Mouse (Mus musculus) intestine, embryonic 16.5 days (tissue): ENCODE data around the gene Il17c. TPM values are rescaled to one million over a fixed set of nuclear protein-coding genes. Genes with fewer than 3 reads are reported as not detected.

ENCODE experiments used
- ATAC-seq: fragments of 200-750 bp; cut with Nextera tagmentation; 2 replicates; pipeline ENCODE4 v1.8.0; 2017; ENCODE audit warnings: moderate TSS enrichment, moderate library complexity
- H3K27ac ChIP-seq: fragments of 300-500 bp; sonication (generic); 2 replicates; pipeline ENCODE4 v1.5.1; 2014; ENCODE audit warnings: mild to moderate bottlenecking, low read length
- H3K27me3 ChIP-seq: fragments of 300-500 bp; sonication (generic); replicated peaks from 2 replicates; pipeline ENCODE4 v1.6.1; 2014; ENCODE audit warnings: low read length, control low read depth, mixed read lengths; ENCODE audit not compliant: control insufficient read depth, insufficient read depth
- H3K36me3 ChIP-seq: fragments of 300-500 bp; sonication (generic); 2 replicates; pipeline ENCODE4 v1.6.1; 2014; ENCODE audit warnings: low read length, control low read depth; ENCODE audit not compliant: control insufficient read depth, insufficient read depth
- H3K4me1 ChIP-seq: fragments of 300-500 bp; sonication (generic); 2 replicates; pipeline ENCODE4 v1.6.1; 2014; ENCODE audit warnings: low read length, control low read depth, mixed read lengths; ENCODE audit not compliant: control insufficient read depth, insufficient read depth
- H3K4me2 ChIP-seq: fragments of 300-500 bp; sonication (generic); 2 replicates; pipeline ENCODE4 v1.6.1; 2014; ENCODE audit warnings: low read depth, low read length, control low read depth
- H3K4me3 ChIP-seq: fragments of 300-500 bp; sonication (generic); 2 replicates; pipeline ENCODE4 v1.5.1; 2014; ENCODE audit warnings: mild to moderate bottlenecking, low read length
- H3K9ac ChIP-seq: fragments of 300-500 bp; sonication (generic); 2 replicates; pipeline ENCODE4 v1.6.1; 2014; ENCODE audit warnings: low read depth, low read length
- H3K9me3 ChIP-seq: fragments of 300-500 bp; sonication (generic); 2 replicates; pipeline ENCODE4 v1.6.1; 2016; ENCODE audit warnings: low read length, control low read depth; ENCODE audit not compliant: control insufficient read depth
- WGBS: fragments of 180-500 bp; shearing (Covaris S2); extraction: QIAGEN DNeasy Blood & Tissue Kit; methylation state at CpG from one replicate; pipeline ENCODE4 v1.1.7; 2014; 5-methylcytosine and 5-hydroxymethylcytosine counted together
- polyA plus RNA-seq: library from polyadenylated mRNA; unstranded; fragments of >200 nt; fragmentation: Nextera tagmentation; extraction: Ambion mirVana; gene quantifications from 2 replicates; pipeline ENCODE4 v1.2.1, GENCODE M21; 2015

The Il17c gene
- polyA plus RNA-seq, 1 experiment from 2014 or later: not detected

DNA sequence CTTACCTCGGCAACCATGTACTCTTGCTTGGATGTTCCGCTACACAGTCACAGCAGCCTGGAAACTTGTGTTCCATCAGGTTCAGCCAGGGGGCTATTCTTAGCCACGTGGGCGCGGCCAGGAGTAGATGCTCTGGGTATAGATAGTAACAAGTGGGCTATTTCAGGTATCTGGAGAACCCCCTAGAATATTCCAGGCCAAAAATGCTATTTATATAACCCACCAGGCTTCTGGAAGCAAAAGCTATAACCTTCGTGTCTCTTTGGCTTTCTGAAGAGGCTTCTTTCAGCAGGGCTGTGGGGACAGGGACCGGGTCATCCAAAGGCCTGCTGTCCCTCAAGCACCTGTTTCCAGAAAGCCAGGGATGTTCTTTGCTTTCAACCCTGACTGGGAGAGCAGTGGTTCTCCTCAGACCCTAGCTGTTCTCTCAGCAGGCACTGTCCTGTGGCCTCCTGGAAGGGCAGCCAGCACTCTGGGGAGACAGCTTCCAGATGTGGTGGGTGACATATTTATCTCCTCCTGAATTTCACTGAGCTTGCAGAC lies 29.4 kb downstream of the Il17c start:
- H3K4me3 ChIP-seq: no peak overlapping the region
- no peaks in the 10 kb centered on the region for H3K9me3 ChIP-seq
- no peak overlapping the region for H3K9ac ChIP-seq
- ATAC-seq: no peak
- H3K36me3 ChIP-seq: no peaks in the 10 kb centered on the region
- H3K4me2 ChIP-seq: no peak overlapping the region
- H3K27ac ChIP-seq: no peak overlapping the region
- WGBS: 61% methylated on average over 7 of the region's 7 CpGs
- H3K27me3 ChIP-seq: no peaks in the 10 kb centered on the region
- peaks cover 4% of the 10 kb centered on the region; the same call in 1 of the 2 replicates for H3K4me1 ChIP-seq

DNA sequence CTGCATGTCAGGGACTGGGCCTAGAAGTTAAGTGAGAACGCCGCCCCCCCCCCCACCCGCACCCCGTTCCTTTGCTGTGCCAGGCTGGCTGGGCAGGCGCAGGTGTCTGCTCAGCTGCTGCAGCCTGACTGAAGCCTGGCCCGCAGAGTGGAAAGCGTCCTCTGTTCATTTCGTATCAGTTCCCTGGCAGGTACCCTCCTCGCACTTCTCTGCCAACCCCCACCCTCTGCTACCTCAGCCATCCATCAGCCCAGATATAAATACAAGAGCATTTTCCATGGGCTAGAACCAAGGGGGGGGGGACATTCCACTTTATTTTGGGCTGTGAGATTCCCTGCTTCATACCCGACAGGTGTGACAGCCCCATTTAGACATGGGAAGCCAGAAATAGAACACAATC lies 30.3 kb downstream of the Il17c start:
- no peaks in the 10 kb centered on the region for H3K36me3 ChIP-seq
- peaks cover 4% of the 10 kb centered on the region; the same call in 1 of the 2 replicates for H3K4me1 ChIP-seq
- no peaks in the 10 kb centered on the region for H3K27me3 ChIP-seq
- WGBS: 88% methylated on average over 10 of the region's 10 CpGs
- ATAC-seq: no peak
- H3K9ac ChIP-seq: no peak overlapping the region
- no peak overlapping the region for H3K4me3 ChIP-seq
- H3K9me3 ChIP-seq: no peaks in the 10 kb centered on the region
- no peak overlapping the region for H3K4me2 ChIP-seq
- no peak overlapping the region for H3K27ac ChIP-seq

DNA sequence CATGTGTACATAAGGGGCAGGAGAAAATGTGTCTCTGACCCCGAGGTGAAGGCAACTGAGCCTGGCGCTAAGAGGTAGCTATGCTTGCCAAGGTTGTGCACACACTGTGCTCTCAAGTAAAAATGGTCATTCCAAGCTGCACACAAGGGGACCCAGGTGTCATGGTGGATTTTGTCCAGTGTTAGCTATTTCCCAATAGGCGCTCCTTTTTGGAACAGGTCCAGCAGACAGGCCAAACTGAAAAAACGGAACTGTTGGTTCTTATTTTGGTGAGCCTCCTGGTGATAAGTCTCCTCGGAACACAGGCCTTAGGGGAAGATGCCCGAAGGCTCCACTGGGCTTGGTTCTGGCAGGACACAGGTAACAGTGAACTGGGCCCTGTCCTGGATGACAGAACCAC lies 32.6 kb downstream of the Il17c start:
- no peak overlapping the region for H3K9ac ChIP-seq
- peaks cover 4% of the 10 kb centered on the region; the same call in 1 of the 2 replicates for H3K4me1 ChIP-seq
- H3K9me3 ChIP-seq: no peaks in the 10 kb centered on the region
- 85% methylated on average over 6 of the region's 6 CpGs for WGBS
- H3K4me2 ChIP-seq: no peak overlapping the region
- H3K27me3 ChIP-seq: peaks cover under 1% of the 10 kb centered on the region; the same call in 1 of the 2 replicates
- H3K27ac ChIP-seq: no peak overlapping the region
- H3K36me3 ChIP-seq: no peaks in the 10 kb centered on the region
- H3K4me3 ChIP-seq: no peak overlapping the region
- ATAC-seq: no peak

DNA sequence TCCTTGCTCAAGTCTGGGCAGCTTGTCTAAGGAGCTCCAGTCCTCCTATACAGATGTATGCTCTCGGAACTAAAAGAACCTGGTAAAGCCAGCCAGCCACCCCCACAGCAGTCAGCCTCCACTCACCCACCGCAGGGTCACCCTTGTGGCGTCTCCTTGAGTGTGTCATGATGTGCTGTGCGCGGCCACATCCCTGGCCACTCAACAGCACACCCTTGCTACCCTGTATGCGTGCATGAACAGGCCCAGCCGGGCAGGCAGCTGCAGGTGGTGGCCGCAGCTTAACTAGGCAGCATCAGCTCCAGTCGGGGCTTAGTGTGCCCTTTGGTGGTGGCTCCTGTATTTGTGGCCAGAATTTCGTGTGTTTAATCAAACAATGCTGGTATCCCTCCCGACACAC lies 35.4 kb downstream of the Il17c start:
- H3K27me3 ChIP-seq: peaks cover 11% of the 10 kb centered on the region; the same call in 1 of the 2 replicates
- ATAC-seq: no peak

DNA sequence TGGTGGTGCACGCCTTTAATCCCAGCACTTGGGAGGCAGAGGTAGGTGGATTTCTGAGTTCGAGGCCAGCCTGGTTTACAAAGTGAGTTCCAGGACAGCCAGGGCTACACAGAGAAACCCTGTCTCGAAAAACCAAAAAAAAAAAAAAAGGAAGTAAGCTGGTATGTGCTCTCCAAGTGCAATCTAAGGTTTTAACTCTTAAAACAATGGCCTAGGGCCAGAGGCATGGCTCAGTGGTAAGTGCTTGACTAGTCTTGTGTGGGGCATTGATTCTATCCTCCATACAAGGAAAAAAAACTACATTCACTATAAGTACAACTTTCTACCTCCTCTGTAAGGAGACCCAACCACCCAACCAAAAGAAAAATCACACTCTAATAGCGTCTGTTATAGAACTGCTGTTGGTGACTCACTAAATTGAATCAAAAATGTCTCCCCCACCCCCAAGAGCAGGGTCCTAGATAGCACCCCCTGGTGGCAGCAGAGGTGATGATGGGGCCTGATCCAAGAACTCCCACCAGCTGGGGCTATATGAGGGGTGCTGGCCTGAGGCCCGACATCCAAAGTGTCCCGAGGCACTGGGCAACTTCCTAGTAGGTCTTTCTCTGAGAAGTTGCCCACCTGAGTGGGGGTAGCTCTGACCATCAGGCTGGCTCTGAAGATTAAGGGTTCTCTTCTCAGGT lies 37.5 kb downstream of the Il17c start:
- H3K9ac ChIP-seq: no peak overlapping the region

More for the DNA sequence above, 35.4 kb downstream of the Il17c start:
- peaks cover 6% of the 10 kb centered on the region; the same call in 1 of the 2 replicates for H3K4me1 ChIP-seq
- no peak overlapping the region for H3K4me3 ChIP-seq
- 81% methylated on average over 11 of the region's 11 CpGs for WGBS
- H3K9ac ChIP-seq: no peak overlapping the region
- H3K4me2 ChIP-seq: no peak overlapping the region
- H3K9me3 ChIP-seq: no peaks in the 10 kb centered on the region
- H3K36me3 ChIP-seq: no peaks in the 10 kb centered on the region
- no peak overlapping the region for H3K27ac ChIP-seq

DNA sequence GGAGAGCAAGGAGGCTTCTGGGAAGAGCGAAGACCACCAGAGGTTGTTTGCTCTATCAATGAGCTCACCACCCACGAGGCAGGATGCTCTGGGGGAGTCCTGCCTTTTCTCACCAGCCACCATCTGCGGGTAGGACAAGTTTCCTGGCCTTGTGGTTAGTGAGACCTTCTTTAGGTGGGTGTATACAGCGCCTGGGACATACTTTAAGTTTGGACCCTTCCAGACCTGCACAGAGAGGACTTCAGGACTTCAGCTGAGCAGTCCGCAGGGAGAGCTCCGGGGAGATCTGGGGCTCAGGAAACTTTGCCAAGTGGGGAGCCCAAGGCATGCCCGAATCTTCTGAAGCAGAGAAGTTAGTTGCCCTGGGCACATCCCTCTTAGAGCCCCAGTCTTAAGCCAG lies 38.2 kb downstream of the Il17c start:
- H3K4me1 ChIP-seq: peaks cover 14% of the 10 kb centered on the region; the same call in 1 of the 2 replicates
- H3K4me2 ChIP-seq: peak overlapping the region; percentile 68
- H3K36me3 ChIP-seq: no peaks in the 10 kb centered on the region
- peak overlapping the region; percentile 41; the same call in 1 of the 2 replicates for H3K4me3 ChIP-seq
- H3K27ac ChIP-seq: no peak overlapping the region
- no peaks in the 10 kb centered on the region for H3K9me3 ChIP-seq
- 20% methylated on average over 7 of the region's 7 CpGs for WGBS
- no peak overlapping the region; the same call in 1 of the 2 replicates for H3K9ac ChIP-seq
- ATAC-seq: no peak
- peaks cover 11% of the 10 kb centered on the region; the same call in 1 of the 2 replicates for H3K27me3 ChIP-seq

More for the DNA sequence above, 37.5 kb downstream of the Il17c start:
- no peak for ATAC-seq
- H3K4me2 ChIP-seq: no peak overlapping the region
- H3K27ac ChIP-seq: no peak overlapping the region
- H3K4me1 ChIP-seq: peaks cover 14% of the 10 kb centered on the region; the same call in 1 of the 2 replicates
- H3K9me3 ChIP-seq: no peaks in the 10 kb centered on the region
- 65% methylated on average over 6 of the region's 6 CpGs for WGBS
- no peaks in the 10 kb centered on the region for H3K36me3 ChIP-seq
- H3K4me3 ChIP-seq: no peak overlapping the region
- H3K27me3 ChIP-seq: peaks cover 11% of the 10 kb centered on the region; the same call in 1 of the 2 replicates

DNA sequence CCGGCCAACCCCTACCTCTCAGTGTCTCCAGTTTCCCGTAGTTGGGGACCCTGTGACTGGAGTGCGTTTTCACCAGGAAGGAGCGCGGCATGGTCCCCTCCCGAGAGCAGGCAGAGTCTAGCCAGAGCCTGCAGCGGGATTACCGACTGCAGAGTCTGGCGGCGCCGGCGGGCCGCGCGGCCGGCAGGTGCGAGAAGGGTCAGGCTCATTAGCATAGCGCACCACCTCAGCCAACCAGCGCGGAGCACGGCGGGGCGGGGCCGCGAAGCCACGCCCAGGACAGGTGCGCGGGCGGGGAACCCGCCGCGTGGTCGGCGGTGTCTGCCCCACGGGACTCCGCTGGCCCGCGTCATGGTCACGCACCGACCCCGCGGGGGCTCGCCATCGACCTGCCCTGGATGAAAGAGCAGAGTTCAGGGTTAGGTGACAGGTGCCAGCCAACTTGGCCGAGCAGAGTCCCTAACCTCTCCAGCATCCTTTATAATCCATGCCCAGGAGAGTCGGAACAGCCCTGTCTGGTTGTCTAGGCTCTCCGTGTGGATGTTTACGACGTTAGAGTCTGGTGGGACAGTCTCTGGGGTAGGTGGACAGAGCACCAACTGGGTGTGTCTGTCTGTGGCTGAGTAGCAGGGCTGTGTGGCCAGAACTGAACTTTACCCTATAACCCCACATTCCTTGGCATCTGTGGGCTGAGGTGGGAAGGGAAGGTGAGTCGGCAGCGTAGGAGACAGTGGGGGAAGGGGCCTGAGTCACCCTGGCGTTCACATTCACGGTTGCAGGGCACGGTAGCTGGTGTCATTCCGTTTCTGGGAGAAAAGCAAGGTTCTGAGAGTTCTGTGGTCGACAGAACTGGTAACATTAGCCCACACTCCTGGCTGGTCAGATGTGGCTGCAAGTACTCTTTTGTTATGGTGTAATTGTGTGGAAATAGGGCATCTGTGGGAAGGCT lies 39.0 kb downstream of the Il17c start, which contains the start of gene Snai3:
TSS of gene Snai3 (minus strand) at position 210 of the 949 bp plus-strand sequence.
- WGBS: 2% methylated on average over 56 of the region's 56 CpGs
- H3K9me3 ChIP-seq: no peaks in the 10 kb centered on the region
- peak within 1 kb of the TSS; percentile 63 for H3K9ac ChIP-seq
- ATAC-seq: peak; percentile 96
- H3K4me2 ChIP-seq: peak within 1 kb of the TSS; percentile 68
- H3K36me3 ChIP-seq: peaks cover 3% of the 10 kb centered on the region
- H3K4me3 ChIP-seq: peak within 1 kb of the TSS; percentile 41
- peaks cover 11% of the 10 kb centered on the region; the same call in 1 of the 2 replicates for H3K27me3 ChIP-seq
- no peak within 1 kb of the TSS for H3K27ac ChIP-seq
- peaks cover 14% of the 10 kb centered on the region; the same call in 1 of the 2 replicates for H3K4me1 ChIP-seq

DNA sequence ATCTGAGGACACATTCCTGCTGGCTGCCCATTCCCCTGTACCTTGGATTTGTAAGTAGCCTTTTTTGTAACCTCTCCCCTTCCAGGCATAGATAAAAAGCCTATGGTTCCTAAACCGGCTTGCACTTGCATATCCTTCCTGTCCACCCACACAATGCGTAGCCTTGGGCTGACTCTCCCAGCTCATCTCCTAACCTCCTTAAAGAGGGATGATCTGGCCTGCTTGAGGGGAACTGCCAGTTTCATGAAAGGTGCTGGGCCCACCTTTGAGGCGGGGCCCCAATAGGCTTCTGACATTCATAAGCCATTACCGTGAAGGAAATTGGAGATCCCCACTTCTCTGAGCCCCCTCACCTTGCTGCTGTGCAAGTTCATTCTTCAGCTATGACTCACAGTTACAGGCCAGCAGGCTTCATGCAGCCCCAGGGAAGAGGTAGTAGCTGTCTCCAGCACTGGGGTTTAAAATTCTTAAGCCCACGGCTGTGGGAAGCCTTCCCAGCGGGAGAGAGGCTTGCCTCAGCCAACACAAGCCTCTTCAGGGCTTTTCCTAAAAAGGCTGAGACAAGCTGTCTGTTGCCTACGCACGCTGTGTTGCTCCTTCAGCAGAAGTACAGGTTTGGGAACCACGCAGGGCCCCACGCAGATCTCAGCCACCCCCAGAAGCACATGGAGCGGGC lies 39.8 kb downstream of the Il17c start:
- Histone ChIP-seq H3K36me3 (peaks cover 3% of the 10 kb centered on the region), H3K9me3 (no peaks in the 10 kb centered on the region), H3K4me2 (no peak overlapping the region), H3K9ac (no peak overlapping the region), H3K27me3 (peaks cover 11% of the 10 kb centered on the region; the same call in 1 of the 2 replicates), H3K4me1 (peaks cover 14% of the 10 kb centered on the region; the same call in 1 of the 2 replicates), H3K27ac (no peak overlapping the region), H3K4me3 (no peak overlapping the region)
- ATAC-seq: no peak
- 71% methylated on average over 11 of the region's 11 CpGs for WGBS
